In genomic region chr2:17683326-17684040, GRCm38 (mm10) we compare ENCODE assay signal across 13 mouse cellular contexts. TPM values are rescaled to one million over a fixed set of nuclear protein-coding genes. Genes with fewer than 3 reads are reported as not detected.
DNase-seq lines count a peak whose midpoint lies in the region; ATAC-seq and TF ChIP-seq lines count a peak whose summit lies in the region.
"Had no signal": no experiment of that assay in that cellular context is flagged by ENCODE, and none has a peak within 500 bp of the region (broad histone marks: within the 10 kb centered on the region; RNA-seq: fewer than 3 reads in every experiment).

No protein-coding gene starts in this region.

- H3K4me2 ChIP-seq in forebrain, postnatal 0 days (ENCODE audit: low read depth) = no peak overlapping the region
- no peak overlapping the region for H3K4me2 ChIP-seq in forebrain, embryonic 12.5 days
- no peak overlapping the region for H3K4me2 ChIP-seq in midbrain, embryonic 11.5 days
- no peak overlapping the region for H3K4me2 ChIP-seq in midbrain, postnatal 0 days (ENCODE audit: low read depth, low read length, poor library complexity, severe bottlenecking)

- no peak overlapping the region for H3K4me3 ChIP-seq in forebrain, postnatal 0 days (ENCODE audit: low read depth, low read length)
- H3K4me3 ChIP-seq in forebrain, embryonic 12.5 days (replicated peaks) = no peak overlapping the region
- no peak overlapping the region for H3K4me3 ChIP-seq in midbrain, embryonic 11.5 days (ENCODE audit: low read depth, low read length)
- no peak overlapping the region for H3K4me3 ChIP-seq in midbrain, embryonic 10.5 days
- no peak overlapping the region for H3K4me3 ChIP-seq in cortical plate, adult 2 months (ENCODE audit: insufficient read depth, low read length)
- no peak overlapping the region for H3K4me3 ChIP-seq in midbrain, postnatal 0 days (ENCODE audit: low read depth, low read length)
- H3K4me3 ChIP-seq: myocyte had no signal

- TF ChIP-seq POLR2A in cortical plate, adult 2 months (IDR thresholded peaks at IDR 0.05; ENCODE audit: extremely low read depth, insufficient read depth, low read length) = no peak

- DNase-seq in forebrain, postnatal 0 days = no peak
- peak; percentile 72 for DNase-seq in midbrain, embryonic 11.5 days (ENCODE audit: low spot score, missing footprints)
- DNase-seq in midbrain, embryonic 10.5 days (ENCODE audit: low spot score) = no peak
- DNase-seq in midbrain, postnatal 0 days (ENCODE audit: low spot score) = peak; percentile 44
- DNase-seq in adrenal gland, postnatal 10 days = no peak
- no peak for DNase-seq in spleen, adult 18-20 months
- DNase-seq: heart, adult 18-20 months; kidney, postnatal 25 days; lung, postnatal 10 days; thymus, postnatal 14 days had no signal

- H3K9ac ChIP-seq in forebrain, postnatal 0 days = no peak overlapping the region
- H3K9ac ChIP-seq in forebrain, embryonic 12.5 days = no peak overlapping the region
- no peak overlapping the region for H3K9ac ChIP-seq in midbrain, embryonic 11.5 days (ENCODE audit: low read length)
- H3K9ac ChIP-seq in midbrain, postnatal 0 days (replicated peaks; ENCODE audit: low read length, poor library complexity, severe bottlenecking) = no peak overlapping the region

- H3K27me3 ChIP-seq in forebrain, postnatal 0 days (ENCODE audit: insufficient read depth, low read length) = no peaks in the 10 kb centered on the region
- no peaks in the 10 kb centered on the region for H3K27me3 ChIP-seq in forebrain, embryonic 12.5 days
- H3K27me3 ChIP-seq in midbrain, embryonic 11.5 days (ENCODE audit: control insufficient read depth, insufficient read depth, low read length) = no peaks in the 10 kb centered on the region
- H3K27me3 ChIP-seq in midbrain, embryonic 10.5 days (ENCODE audit: low read depth, poor library complexity, severe bottlenecking) = no peaks in the 10 kb centered on the region
- H3K27me3 ChIP-seq in midbrain, postnatal 0 days (ENCODE audit: insufficient read depth, low read length) = no peaks in the 10 kb centered on the region

- TF ChIP-seq CTCF in forebrain, postnatal 0 days (IDR thresholded peaks at IDR 0.05; ENCODE audit: low read depth) = no peak
- TF ChIP-seq CTCF in cortical plate, adult 2 months (IDR thresholded peaks at IDR 0.05; ENCODE audit: extremely low read depth, insufficient read depth, low read length) = no peak
- no peak for TF ChIP-seq CTCF in midbrain, postnatal 0 days (IDR thresholded peaks at IDR 0.05)

- H3K4me1 ChIP-seq in forebrain, postnatal 0 days (ENCODE audit: insufficient read depth) = no peaks in the 10 kb centered on the region
- 0 out of 2 replicates have a peak, but pooled peaks cover 3% of the 10 kb centered on the region for H3K4me1 ChIP-seq in forebrain, embryonic 12.5 days
- no peaks in the 10 kb centered on the region for H3K4me1 ChIP-seq in midbrain, embryonic 11.5 days (ENCODE audit: control insufficient read depth, insufficient read depth, low read length)
- peaks cover 3% of the 10 kb centered on the region; the same call in 1 of the 2 replicates for H3K4me1 ChIP-seq in midbrain, embryonic 10.5 days
- peaks cover 3% of the 10 kb centered on the region; the same call in 1 of the 2 replicates for H3K4me1 ChIP-seq in cortical plate, adult 2 months (ENCODE audit: control insufficient read depth, insufficient read depth, low read length)
- H3K4me1 ChIP-seq in midbrain, postnatal 0 days (ENCODE audit: insufficient read depth, low read length) = no peaks in the 10 kb centered on the region

- no peaks in the 10 kb centered on the region for H3K9me3 ChIP-seq in forebrain, postnatal 0 days (ENCODE audit: low read length)
- no peaks in the 10 kb centered on the region for H3K9me3 ChIP-seq in forebrain, embryonic 12.5 days
- no peaks in the 10 kb centered on the region for H3K9me3 ChIP-seq in midbrain, embryonic 11.5 days (ENCODE audit: control insufficient read depth, low read length)
- H3K9me3 ChIP-seq in midbrain, embryonic 10.5 days (replicated peaks) = no peaks in the 10 kb centered on the region
- no peaks in the 10 kb centered on the region for H3K9me3 ChIP-seq in midbrain, postnatal 0 days (ENCODE audit: low read length)

- WGBS in forebrain, postnatal 0 days = 54% methylated on average over 4 of the region's 4 CpGs
- WGBS in forebrain, embryonic 12.5 days = 69% methylated on average over 4 of the region's 4 CpGs
- 69% methylated on average over 4 of the region's 4 CpGs for WGBS in midbrain, embryonic 11.5 days
- WGBS in midbrain, embryonic 10.5 days = 78% methylated on average over 4 of the region's 4 CpGs
- WGBS in midbrain, postnatal 0 days = 48% methylated on average over 4 of the region's 4 CpGs

- ATAC-seq in forebrain, postnatal 0 days = peak; percentile 40; the same call in 1 of the 2 replicates
- ATAC-seq in forebrain, embryonic 12.5 days (ENCODE audit: low FRiP score) = no peak
- no peak for ATAC-seq in midbrain, embryonic 11.5 days (ENCODE audit: low FRiP score)
- ATAC-seq in midbrain, postnatal 0 days (ENCODE audit: low FRiP score) = 0 out of 2 replicates have a peak, but pooled peaks have one; percentile 34

- no peaks in the 10 kb centered on the region for H3K36me3 ChIP-seq in forebrain, postnatal 0 days (ENCODE audit: insufficient read depth)
- H3K36me3 ChIP-seq in forebrain, embryonic 12.5 days (replicated peaks) = no peaks in the 10 kb centered on the region
- no peaks in the 10 kb centered on the region for H3K36me3 ChIP-seq in midbrain, embryonic 11.5 days (ENCODE audit: control insufficient read depth, insufficient read depth, low read length)
- H3K36me3 ChIP-seq in midbrain, embryonic 10.5 days = no peaks in the 10 kb centered on the region
- no peaks in the 10 kb centered on the region for H3K36me3 ChIP-seq in midbrain, postnatal 0 days (ENCODE audit: insufficient read depth, low read length)

- peak overlapping the region; percentile 47; the same call in 1 of the 2 replicates for H3K27ac ChIP-seq in forebrain, postnatal 0 days (ENCODE audit: low read depth, low read length)
- no peak overlapping the region for H3K27ac ChIP-seq in forebrain, embryonic 12.5 days
- H3K27ac ChIP-seq in midbrain, embryonic 11.5 days (ENCODE audit: low read depth, low read length) = no peak overlapping the region
- no peak overlapping the region for H3K27ac ChIP-seq in midbrain, embryonic 10.5 days (replicated peaks)
- H3K27ac ChIP-seq in cortical plate, adult 2 months (ENCODE audit: insufficient read depth, low read length) = peak overlapping the region; percentile 60
- H3K27ac ChIP-seq in midbrain, postnatal 0 days (ENCODE audit: low read depth, low read length) = no peak overlapping the region

RNA-seq across cellular contexts. Expression of gene Nebl, which starts 47.8 kb away (rescaled TPM):
- total RNA-seq in forebrain, postnatal 0 days (2014; rRNA removed) = 19.9 and 27.8 TPM in 2 replicates
- polyA plus RNA-seq in forebrain, postnatal 0 days (2015; fragmentation: Nextera tagmentation; extraction: Ambion mirVana) = 3.9 and 9.2 TPM in 2 replicates
- 6.1 and 6.5 TPM in 2 replicates for polyA plus RNA-seq in forebrain, embryonic 12.5 days (2016; fragmentation: Nextera tagmentation; extraction: Ambion mirVana)
- polyA plus RNA-seq in midbrain, embryonic 11.5 days (2014; fragmentation: Nextera tagmentation; extraction: Ambion mirVana) = 2.7 and 2.8 TPM in 2 replicates
- 3.3 and 4.4 TPM in 2 replicates for polyA plus RNA-seq in midbrain, embryonic 10.5 days (2016; fragmentation: Nextera tagmentation; extraction: Ambion mirVana)
- polyA plus RNA-seq in cortical plate, adult 2 months (2012; rRNA removed) = 36.6 and 46.7 TPM in 2 replicates
- 24.0 and 25.1 TPM in 2 replicates for total RNA-seq in midbrain, postnatal 0 days (2014; rRNA removed)
- 8.4 and 11.7 TPM in 2 replicates for polyA plus RNA-seq in midbrain, postnatal 0 days (2015; fragmentation: Nextera tagmentation; extraction: Ambion mirVana)
- total RNA-seq in adrenal gland, postnatal 10 days (2021) = 1 to 10 TPM; 5.2 to 5.4 TPM

Comparison
In these comparisons a context has a peak if more than half of its experiments do, and no peak if none do; other contexts are left out.
1. ATAC-seq: peak in forebrain, postnatal 0 days (single experiment) and midbrain, postnatal 0 days (single experiment); none in forebrain, embryonic 12.5 days (single experiment) and midbrain, embryonic 11.5 days (single experiment).
2. DNase-seq: peak in midbrain, embryonic 11.5 days (single experiment) and midbrain, postnatal 0 days (single experiment); none in forebrain, postnatal 0 days (single experiment), midbrain, embryonic 10.5 days (single experiment), adrenal gland, postnatal 10 days (single experiment) and spleen, adult 18-20 months (0 of 2).
3. H3K27ac ChIP-seq: peak in forebrain, postnatal 0 days (single experiment) and cortical plate, adult 2 months (single experiment); none in forebrain, embryonic 12.5 days (single experiment), midbrain, embryonic 11.5 days (single experiment), midbrain, embryonic 10.5 days (single experiment) and midbrain, postnatal 0 days (single experiment).